Mouse (Mus musculus) NIH3T3 (cell line): ENCODE data around the gene Dnm2.
A peak's percentile ranks its signal among the peaks of the same experiment; 100 is the strongest.

ENCODE experiments used
- DNase-seq: peaks from one replicate; pipeline ENCODE4 v3.0.0-alpha.2; 2012; ENCODE audit warnings: low read depth

Gene Dnm2

GRCm38 (mm10) chr9:21424631-21425555 is at the start of gene Dnm2:
Dnm2 (plus strand) TSS chr9:21424908.
- peak; percentile 98 for DNase-seq

DNA sequence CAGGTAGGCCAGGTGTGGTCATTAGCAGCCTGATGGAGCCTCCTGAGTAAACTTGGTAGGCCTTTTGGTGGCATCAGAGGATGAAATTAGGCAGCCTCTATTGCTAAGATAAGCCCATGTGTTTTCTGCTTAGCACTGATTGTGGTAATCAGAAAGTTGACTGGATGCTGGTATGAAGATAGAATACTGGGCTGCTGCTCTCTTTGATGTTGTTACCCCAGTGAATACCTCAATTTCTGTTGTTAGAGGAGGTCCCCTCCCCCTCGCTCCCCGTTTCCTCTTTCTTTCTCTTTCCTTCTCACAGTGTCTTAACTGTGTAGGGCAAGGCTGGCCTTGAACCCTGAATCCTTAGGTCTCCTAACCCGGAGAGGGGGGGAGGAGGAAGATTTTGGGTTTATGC is 45.5 kb upstream of the Dnm2 start:
- no peak for DNase-seq

DNA sequence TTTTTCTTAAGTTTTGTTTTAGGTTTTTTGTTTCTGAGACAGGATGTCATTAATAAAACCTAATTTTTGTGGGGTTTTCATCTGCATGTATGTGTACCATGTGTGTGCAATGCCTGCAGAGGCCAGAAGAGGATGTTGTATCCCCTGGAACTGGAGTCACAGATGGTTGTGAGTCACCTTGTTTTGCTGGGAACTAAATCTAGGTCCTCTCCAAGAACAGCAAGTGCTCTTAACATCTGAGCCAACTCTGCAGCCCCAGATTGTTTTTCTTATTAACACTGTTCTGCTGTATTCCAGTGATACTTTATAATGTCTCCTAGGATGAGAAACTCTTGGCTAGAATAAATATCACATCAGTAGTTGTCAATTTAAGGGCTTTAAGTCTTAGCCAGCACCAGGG is 43.8 kb upstream of the Dnm2 start:
- DNase-seq = no peak

GRCm38 (mm10) chr9:21383966-21384365 is 40.7 kb upstream of the Dnm2 start:
- DNase-seq = no peak

DNA sequence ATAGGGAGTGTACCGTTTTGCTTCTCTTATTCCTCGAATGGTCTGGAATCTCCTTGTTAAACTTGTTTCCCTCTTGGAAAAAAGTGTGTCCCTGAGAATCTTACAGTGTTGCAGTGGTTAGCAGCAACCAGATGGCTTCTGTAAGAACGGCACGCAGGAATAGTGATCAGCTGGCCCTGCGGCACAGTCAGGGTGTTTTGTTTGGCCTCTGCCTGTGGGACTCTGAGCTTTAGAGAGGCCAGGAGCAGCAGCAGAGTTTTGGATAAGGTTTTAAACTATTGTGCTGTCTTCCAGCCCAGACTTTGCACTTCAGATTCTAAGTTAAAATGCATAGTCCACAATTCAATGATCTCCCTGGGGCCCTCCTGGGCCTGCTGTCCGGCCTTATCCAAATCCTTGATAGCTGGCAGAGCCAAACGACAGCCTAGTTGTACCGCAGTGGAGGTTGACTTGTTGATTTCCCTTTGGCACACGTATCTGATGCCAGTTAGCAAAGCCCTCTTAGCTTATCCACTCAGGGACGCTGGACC is 32.0 kb upstream of the Dnm2 start:
- no peak for DNase-seq

- no peak for DNase-seq
These were observed 29.0 kb upstream of the Dnm2 start for GRCm38 (mm10) chr9:21395692-21396091.

DNA sequence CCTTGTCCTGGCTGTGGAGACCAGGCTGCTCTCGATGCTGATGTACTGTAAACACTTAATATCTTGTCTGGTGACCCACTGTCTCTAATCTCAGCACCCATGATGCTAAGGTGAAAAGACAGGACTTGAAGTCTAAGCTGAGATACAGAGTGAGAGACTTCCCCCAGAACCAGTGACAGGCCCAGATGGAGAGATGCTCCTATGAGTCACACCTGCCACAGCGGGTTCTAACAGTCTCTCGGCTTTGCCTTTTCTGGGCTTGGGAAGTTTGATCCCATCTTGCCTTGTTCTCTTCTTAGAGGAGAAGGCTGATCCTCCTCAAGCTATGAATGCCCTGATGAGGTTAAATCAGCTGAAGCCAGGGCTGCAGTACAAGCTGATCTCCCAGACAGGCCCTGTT is 27.5 kb upstream of the Dnm2 start:
- DNase-seq = no peak

DNA sequence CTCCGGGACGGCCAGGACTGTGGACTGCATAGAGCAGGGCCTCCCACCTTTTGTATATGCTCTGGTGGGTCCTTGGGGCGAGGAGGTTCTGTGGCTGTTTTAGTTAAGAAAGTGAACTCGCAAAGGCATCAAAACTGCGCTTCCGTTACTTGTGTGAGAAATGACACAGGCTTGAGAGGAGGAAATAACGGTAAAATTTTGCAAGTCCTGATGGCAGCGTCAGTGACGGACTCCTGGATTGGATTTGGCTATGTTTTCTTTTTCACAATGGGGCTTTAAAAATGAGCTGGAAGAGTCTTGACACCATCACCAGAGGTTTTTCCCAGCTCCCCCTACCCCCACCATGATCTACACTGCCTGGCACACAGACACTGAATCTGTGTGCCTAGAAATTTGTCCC is 23.7 kb upstream of the Dnm2 start:
- no peak for DNase-seq

- no peak for DNase-seq
These were observed 21.9 kb upstream of the Dnm2 start for GRCm38 (mm10) chr9:21402764-21403253.

DNA sequence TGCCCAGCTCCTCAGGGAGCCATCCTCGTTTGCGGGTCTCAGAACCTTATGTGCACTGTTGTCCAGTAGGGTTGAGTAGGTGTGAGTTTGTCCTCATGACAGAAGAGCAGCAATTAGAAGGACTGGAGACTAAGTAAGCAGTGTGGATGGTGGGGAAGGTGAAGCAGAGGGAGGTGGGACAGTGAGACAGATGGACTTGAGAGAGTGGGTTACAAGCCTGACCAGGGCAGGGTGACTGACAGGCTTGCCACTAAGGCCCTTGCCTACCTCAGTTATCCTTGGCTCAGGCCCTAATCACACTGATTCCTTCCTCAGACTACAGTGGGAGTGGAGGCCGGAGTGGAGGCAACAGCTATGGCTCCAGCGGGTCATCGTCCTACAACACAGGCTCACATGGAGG is 21.0 kb upstream of the Dnm2 start:
- DNase-seq = no peak

DNA sequence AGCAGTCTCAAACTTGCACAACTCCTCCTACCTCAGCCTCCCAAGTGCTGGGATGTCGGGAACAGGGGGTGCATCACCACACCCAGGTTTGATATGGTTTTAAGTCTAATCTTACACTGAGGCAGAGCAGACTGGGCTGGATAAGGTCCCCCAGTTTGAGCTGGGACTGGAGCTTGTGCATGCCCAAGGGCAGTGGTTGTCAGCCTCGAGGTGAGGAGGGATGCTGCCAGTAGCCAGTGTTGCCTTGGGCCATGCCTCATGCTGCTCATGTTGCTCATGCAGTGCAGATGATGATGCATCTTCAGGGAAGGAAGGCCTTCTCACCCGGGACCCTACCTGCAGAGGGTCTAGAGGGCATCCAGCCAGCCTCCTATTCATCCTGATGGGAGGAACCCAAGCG is 19.2 kb upstream of the Dnm2 start:
- no peak for DNase-seq

- DNase-seq = peak; percentile 49
These were observed 16.8 kb upstream of the Dnm2 start for GRCm38 (mm10) chr9:21407951-21408350.

DNA sequence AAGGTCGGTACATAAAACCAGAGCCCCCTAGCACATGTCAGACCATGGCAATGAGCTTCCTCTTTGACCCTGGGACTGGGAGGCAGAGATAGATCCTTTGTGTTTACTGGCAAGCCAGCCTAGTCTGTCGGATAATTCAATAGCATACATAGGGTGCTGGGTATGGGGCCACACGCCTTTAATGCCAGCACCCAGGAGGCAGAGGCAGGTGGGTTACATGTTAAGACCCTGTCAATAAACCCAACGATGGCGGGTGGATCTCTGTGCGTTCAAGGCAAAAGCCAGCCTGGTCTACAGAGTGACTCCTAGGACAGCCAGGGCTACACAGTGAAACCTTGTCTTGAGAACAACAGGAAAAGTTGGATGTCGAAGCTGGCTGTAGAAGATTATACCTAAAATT is 16.1 kb upstream of the Dnm2 start:
- DNase-seq = no peak

DNA sequence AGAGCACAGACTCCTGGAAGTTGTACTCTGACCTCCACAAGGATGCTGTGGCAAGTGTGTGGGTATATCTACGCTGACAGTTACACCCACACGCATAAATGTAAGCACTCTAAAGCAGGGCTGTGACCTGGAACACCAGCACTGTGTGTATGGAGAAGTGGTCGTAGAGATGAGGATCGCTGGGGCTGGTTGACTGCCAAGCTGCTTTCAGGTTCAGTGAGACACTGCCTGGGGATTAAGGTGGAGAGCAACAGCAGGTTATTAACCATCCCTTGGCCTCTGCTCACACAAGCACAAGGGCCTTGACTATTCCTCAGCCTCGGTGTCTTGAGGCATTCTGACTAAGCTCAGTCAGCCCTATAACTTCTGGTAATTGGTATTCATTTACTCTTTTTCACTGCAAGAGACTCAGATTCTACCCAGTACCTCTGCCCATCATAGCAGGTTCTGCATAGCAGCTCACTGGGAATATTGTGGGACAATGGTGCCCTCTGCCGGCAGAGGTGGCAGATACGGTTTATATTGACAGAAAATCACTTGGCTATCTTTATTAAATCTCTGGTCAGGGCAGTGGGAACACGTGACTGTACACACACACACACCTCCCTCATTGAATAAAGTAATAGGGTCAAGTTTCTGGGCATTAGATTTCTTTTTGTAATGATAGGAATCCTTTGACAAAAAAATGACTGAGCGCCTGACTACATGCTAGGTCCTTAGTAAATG is 15.0 kb upstream of the Dnm2 start:
- peak; percentile 91 for DNase-seq

- DNase-seq = peak; percentile 86
These were observed 12.8 kb upstream of the Dnm2 start, which contains the start of gene Qtrt1 for GRCm38 (mm10) chr9:21411669-21412550. Qtrt1 (plus strand) TSS chr9:21411837.

DNA sequence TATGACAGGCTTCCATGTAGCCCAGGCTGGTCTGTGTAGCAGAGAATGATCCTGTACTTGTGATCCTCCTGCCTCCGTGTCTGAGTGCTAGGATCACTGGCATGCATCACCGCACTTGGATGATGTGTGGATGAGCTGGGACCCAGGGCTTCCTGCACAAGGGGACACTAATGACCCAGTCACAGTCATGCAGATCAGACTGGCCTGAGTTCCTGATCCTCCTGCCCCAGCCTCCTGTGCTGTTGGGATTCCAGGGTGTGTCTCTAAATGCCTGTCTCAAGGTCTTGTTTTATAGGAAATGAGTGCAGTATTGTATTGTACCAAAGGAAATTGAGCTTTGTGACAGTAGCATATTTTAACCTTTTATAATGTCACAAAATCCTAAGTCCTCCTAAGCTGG is 6.8 kb upstream of the Dnm2 start:
- no peak for DNase-seq

- no peak for DNase-seq
These were observed 5.1 kb upstream of the Dnm2 start for GRCm38 (mm10) chr9:21419646-21420045.

GRCm38 (mm10) chr9:21425556-21425945 is 843 bp downstream of the Dnm2 start:
- peak; percentile 8 for DNase-seq

DNA sequence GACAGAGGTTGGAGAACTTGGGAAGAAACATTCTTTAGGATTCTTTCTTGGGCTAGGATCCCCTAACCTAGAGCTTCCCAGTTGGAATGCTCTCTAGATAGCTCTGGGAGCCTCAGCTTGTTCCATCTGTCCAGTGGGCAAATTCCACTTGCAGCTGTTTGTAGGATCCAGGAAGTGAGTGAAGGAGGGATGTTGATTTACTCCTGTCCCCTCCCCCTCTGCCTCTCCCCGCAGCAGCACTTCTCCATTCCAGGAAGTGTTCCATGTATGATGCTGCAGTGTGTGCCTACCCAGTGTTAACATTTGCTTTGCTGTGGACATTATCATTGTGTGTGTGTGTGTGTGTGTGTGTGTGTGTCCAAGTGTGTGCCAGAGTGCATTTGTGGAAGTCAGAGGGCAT is 1.3 kb downstream of the Dnm2 start:
- peak; percentile 54 for DNase-seq

- no peak for DNase-seq
These were observed 1.8 kb downstream of the Dnm2 start for GRCm38 (mm10) chr9:21426525-21426924.

GRCm38 (mm10) chr9:21427773-21428172 is 3.1 kb downstream of the Dnm2 start:
- DNase-seq = peak; percentile 55

DNA sequence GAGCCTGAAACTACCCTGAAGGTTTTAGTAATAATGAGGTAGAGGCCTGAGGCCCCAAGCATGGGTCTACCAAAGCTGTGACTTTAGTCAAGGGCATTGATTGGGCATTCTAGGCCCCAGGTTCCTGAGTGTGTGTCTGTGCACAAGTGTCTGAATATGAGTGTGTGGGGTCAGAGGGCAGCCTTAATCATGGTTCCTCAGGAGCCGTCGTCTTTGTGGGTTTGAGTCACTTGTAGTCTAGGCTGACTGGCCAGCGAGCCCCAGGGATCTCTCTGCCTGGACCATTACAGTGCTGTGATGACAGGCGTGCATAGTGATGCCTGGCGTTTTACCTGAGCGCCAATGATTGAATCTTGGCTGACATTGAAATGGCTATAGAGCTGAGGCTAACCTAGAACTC is 3.5 kb downstream of the Dnm2 start:
- peak; percentile 14 for DNase-seq
